Mouse (Mus musculus) thymus, adult 2 months (tissue): ENCODE data around the gene Rbm19.

Experiments
- CTCF ChIP-seq: fragments of 200-500 bp; IDR thresholded peaks from 2 replicates; pipeline ENCODE4 v1.5.1; 2012; ENCODE audit warnings: mild to moderate bottlenecking, control low read depth, low read length, moderate library complexity, borderline replicate concordance; ENCODE audit not compliant: control insufficient read depth, poor library complexity, insufficient read depth; ENCODE audit errors: extremely low read depth
- POLR2A ChIP-seq: fragments of 200-500 bp; IDR thresholded peaks from 2 replicates; pipeline ENCODE4 v1.6.1; 2012; ENCODE audit warnings: mild to moderate bottlenecking, low read length, control low read depth, moderate library complexity; ENCODE audit not compliant: control insufficient read depth, poor library complexity, insufficient read depth; ENCODE audit errors: extremely low read depth

- TF ChIP-seq CTCF (no peak), POLR2A (no peak)
Measured at GRCm38 (mm10) chr5:120139224-120139623, 23.0 kb downstream of the Rbm19 start.
